Mouse (Mus musculus) ES-Bruce4 (cell line): ENCODE measurements around the gene Fto.

Experiments used
- CTCF ChIP-seq: IDR thresholded peaks from one replicate; pipeline ENCODE4 v1.8.1; 2011; ENCODE audit warnings: low read depth, low read length
- EP300 ChIP-seq: IDR thresholded peaks from 2 replicates; pipeline ENCODE4 v1.6.1; 2011; ENCODE audit warnings: low read depth, low read length; ENCODE audit not compliant: insufficient read depth
- POLR2A ChIP-seq: IDR thresholded peaks from one replicate; pipeline ENCODE4 v1.8.1; 2011; ENCODE audit warnings: low read length; ENCODE audit not compliant: insufficient read depth

GRCm38 (mm10) chr8:91570809-91571208 lies 257.5 kb downstream of the Fto start:
- TF ChIP-seq POLR2A (no peak), EP300 (no peak), CTCF (no peak)
